Mouse (Mus musculus) bone marrow macrophage, adult 2 months (primary cell): ENCODE data around the gene Ppib.

Experiments used
- CTCF ChIP-seq: IDR thresholded peaks from 2 replicates; pipeline ENCODE4 v1.5.1; 2012; ENCODE audit warnings: low read depth, mild to moderate bottlenecking, low read length, moderate library complexity
- POLR2A ChIP-seq: IDR thresholded peaks from 2 replicates; pipeline ENCODE4 v1.6.1; 2012; ENCODE audit warnings: mild to moderate bottlenecking, low read depth, low read length, borderline replicate concordance

GRCm38 (mm10) chr9:66101577-66101976 lies 41.6 kb downstream of the Ppib start:
- TF ChIP-seq CTCF = no peak
- TF ChIP-seq POLR2A = no peak
